Mouse (Mus musculus) intestine, postnatal 0 days (tissue): ENCODE data around the gene Zdhhc25. TPM values are rescaled to one million over a fixed set of nuclear protein-coding genes. Genes with fewer than 3 reads are reported as not detected.

ENCODE experiments used
- ATAC-seq: fragments of 200-750 bp; cut with Nextera tagmentation; 2 replicates; pipeline ENCODE4 v1.8.0; 2017; ENCODE audit warnings: mild to moderate bottlenecking, moderate TSS enrichment, moderate library complexity
- H3K27ac ChIP-seq: fragments of 300-500 bp; sonication (generic); 2 replicates; pipeline ENCODE4 v1.5.1; 2014; ENCODE audit warnings: mild to moderate bottlenecking, low read depth, low read length, moderate library complexity
- H3K27me3 ChIP-seq: fragments of 300-500 bp; sonication (generic); replicated peaks from 2 replicates; pipeline ENCODE4 v1.6.1; 2014; ENCODE audit warnings: low read length, mixed read lengths; ENCODE audit not compliant: control insufficient read depth, insufficient read depth
- H3K36me3 ChIP-seq: fragments of 300-500 bp; sonication (generic); 2 replicates; pipeline ENCODE4 v1.6.1; 2014; ENCODE audit warnings: mild to moderate bottlenecking, moderate library complexity; ENCODE audit not compliant: control insufficient read depth, insufficient read depth
- H3K4me1 ChIP-seq: fragments of 300-500 bp; sonication (generic); replicated peaks from 2 replicates; pipeline ENCODE4 v1.6.1; 2014; ENCODE audit warnings: antibody characterized with exemption, low read length, mixed read lengths; ENCODE audit not compliant: control insufficient read depth, insufficient read depth
- H3K4me2 ChIP-seq: fragments of 300-500 bp; sonication (generic); replicated peaks from 2 replicates; pipeline ENCODE4 v1.6.1; 2014; ENCODE audit warnings: low read depth, mild to moderate bottlenecking, moderate library complexity
- H3K4me3 ChIP-seq: fragments of 300-500 bp; sonication (generic); 2 replicates; pipeline ENCODE4 v1.5.1; 2014; ENCODE audit warnings: low read depth, low read length
- H3K9ac ChIP-seq: fragments of 300-500 bp; sonication (generic); 2 replicates; pipeline ENCODE4 v1.6.1; 2014; ENCODE audit warnings: mild to moderate bottlenecking, low read depth, low read length
- H3K9me3 ChIP-seq: fragments of 300-500 bp; sonication (generic); 2 replicates; pipeline ENCODE4 v1.6.1; 2016; ENCODE audit warnings: mixed run types; ENCODE audit not compliant: control insufficient read depth
- CTCF ChIP-seq: sonication (generic); IDR thresholded peaks from 2 replicates; pipeline ENCODE4 v1.5.1; 2016; ENCODE audit warnings: low read depth, mild to moderate bottlenecking, control low read depth, antibody characterized with exemption, moderate library complexity
- WGBS: fragments of 180-500 bp; shearing (Covaris S2); extraction: QIAGEN DNeasy Blood & Tissue Kit; methylation state at CpG from one replicate; pipeline ENCODE4 v1.1.7; 2014; 5-methylcytosine and 5-hydroxymethylcytosine counted together
- polyA plus RNA-seq: library from polyadenylated mRNA; unstranded; fragments of >200 nt; fragmentation: Nextera tagmentation; extraction: Ambion mirVana; gene quantifications from 2 replicates; pipeline ENCODE4 v1.2.1, GENCODE M21; 2015

Gene Zdhhc25
- polyA plus RNA-seq, 1 experiment from 2014 or later: not detected

DNA sequence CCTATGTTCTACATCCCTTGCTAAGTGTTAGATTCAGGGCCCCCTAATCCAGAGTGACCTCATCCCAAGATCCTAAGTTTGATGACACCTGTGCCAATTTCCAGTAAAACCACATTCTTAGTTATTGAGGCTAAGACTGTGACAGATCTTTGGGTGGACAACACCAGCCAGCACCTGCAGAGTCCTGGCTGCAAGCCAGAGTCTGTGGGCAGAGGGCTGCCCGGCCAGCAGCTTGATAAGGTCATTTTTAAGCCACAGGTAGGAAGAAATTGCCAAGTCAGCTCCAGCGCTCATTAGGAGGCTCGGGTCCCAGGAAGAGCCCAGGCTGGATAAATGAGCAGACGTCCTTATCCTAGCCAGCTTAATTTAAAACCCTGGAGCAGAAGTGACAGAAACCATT lies 34.3 kb upstream of the Zdhhc25 start:
- TF ChIP-seq CTCF: no peak
- WGBS: 73% methylated on average over 4 of the region's 4 CpGs

DNA sequence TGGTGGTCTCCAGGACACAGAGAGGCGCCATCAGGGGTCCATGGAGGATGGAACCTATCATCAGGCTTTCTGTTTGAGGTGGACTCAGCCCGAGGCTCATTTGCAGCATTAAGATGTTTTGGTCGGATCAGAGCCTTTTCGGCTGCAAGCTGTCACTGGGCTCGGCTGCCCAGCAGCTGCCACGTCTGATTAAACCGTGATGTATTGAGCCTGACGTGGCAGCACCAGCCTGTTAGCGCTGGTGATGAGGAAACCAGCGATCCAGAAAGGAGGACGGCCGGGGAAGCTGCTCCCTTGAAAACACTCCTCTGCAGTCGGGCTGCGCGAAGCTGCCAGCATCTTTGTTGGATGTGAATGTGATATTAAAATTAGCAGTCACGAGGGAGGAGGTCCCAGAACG lies 29.4 kb upstream of the Zdhhc25 start:
- 78% methylated on average over 17 of the region's 17 CpGs for WGBS
- TF ChIP-seq CTCF: no peak
- H3K36me3 ChIP-seq: no peaks in the 10 kb centered on the region
- H3K4me3 ChIP-seq: no peak overlapping the region
- H3K27me3 ChIP-seq: no peaks in the 10 kb centered on the region
- H3K9me3 ChIP-seq: no peaks in the 10 kb centered on the region
- no peak overlapping the region for H3K9ac ChIP-seq
- no peak overlapping the region for H3K27ac ChIP-seq
- H3K4me2 ChIP-seq: no peak overlapping the region
- H3K4me1 ChIP-seq: no peaks in the 10 kb centered on the region
- no peak for ATAC-seq

More for the DNA sequence above, 34.3 kb upstream of the Zdhhc25 start:
- H3K27me3 ChIP-seq: no peaks in the 10 kb centered on the region
- H3K4me1 ChIP-seq: no peaks in the 10 kb centered on the region
- no peaks in the 10 kb centered on the region for H3K9me3 ChIP-seq
- no peak overlapping the region for H3K9ac ChIP-seq
- no peaks in the 10 kb centered on the region for H3K36me3 ChIP-seq
- no peak overlapping the region for H3K27ac ChIP-seq
- ATAC-seq: no peak
- no peak overlapping the region for H3K4me2 ChIP-seq
- no peak overlapping the region for H3K4me3 ChIP-seq

DNA sequence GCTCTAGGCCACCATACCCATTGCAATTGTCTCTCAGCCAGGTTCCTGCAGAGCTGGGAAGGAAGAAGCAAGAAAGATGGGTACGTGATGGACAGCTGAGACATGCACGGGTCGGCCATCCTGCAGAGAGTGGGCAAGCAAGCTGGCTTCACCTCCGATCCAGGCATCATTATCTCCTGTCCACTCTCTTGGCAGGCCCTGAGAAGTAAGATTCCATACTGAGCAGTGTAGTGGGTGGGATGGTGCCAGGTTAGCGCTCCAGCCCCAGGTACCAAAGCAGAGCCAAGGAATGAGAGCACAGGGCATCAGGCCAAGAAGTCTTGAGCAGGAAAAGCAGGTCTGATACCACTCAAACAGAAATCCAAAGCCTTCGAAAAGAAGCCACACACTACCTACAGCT lies 20.6 kb upstream of the Zdhhc25 start:
- Histone ChIP-seq H3K27ac (no peak overlapping the region), H3K9me3 (no peaks in the 10 kb centered on the region), H3K36me3 (no peaks in the 10 kb centered on the region), H3K4me1 (no peaks in the 10 kb centered on the region), H3K4me3 (no peak overlapping the region), H3K4me2 (no peak overlapping the region), H3K27me3 (no peaks in the 10 kb centered on the region), H3K9ac (no peak overlapping the region)
- ATAC-seq: no peak
- 84% methylated on average over 6 of the region's 6 CpGs for WGBS
- no peak for TF ChIP-seq CTCF

DNA sequence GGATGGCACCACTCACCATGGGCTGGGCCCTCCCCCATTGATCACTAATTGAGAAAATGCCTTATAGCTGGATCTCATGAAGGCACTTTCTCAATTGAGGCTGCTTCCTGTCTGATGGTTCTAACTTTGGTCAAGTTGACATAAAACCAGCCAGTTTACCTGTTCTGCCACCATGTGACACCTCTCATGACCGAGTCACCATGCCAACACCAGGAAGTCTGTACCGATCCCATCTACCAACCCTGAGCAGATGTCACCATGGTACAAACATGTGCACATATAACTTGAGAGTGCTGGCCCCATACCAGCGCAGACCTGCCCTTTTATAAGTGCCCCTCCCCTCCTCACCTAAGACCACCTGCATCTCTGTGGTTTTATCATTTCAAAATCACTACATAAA lies 2.4 kb downstream of the Zdhhc25 start:
- no peaks in the 10 kb centered on the region for H3K9me3 ChIP-seq
- H3K4me1 ChIP-seq: no peaks in the 10 kb centered on the region
- no peaks in the 10 kb centered on the region for H3K36me3 ChIP-seq
- WGBS: 88% methylated on average over 3 of the region's 3 CpGs
- no peak overlapping the region for H3K9ac ChIP-seq
- no peaks in the 10 kb centered on the region for H3K27me3 ChIP-seq
- H3K4me2 ChIP-seq: no peak overlapping the region
- ATAC-seq: no peak
- H3K27ac ChIP-seq: no peak overlapping the region
- no peak for TF ChIP-seq CTCF
- H3K4me3 ChIP-seq: no peak overlapping the region

DNA sequence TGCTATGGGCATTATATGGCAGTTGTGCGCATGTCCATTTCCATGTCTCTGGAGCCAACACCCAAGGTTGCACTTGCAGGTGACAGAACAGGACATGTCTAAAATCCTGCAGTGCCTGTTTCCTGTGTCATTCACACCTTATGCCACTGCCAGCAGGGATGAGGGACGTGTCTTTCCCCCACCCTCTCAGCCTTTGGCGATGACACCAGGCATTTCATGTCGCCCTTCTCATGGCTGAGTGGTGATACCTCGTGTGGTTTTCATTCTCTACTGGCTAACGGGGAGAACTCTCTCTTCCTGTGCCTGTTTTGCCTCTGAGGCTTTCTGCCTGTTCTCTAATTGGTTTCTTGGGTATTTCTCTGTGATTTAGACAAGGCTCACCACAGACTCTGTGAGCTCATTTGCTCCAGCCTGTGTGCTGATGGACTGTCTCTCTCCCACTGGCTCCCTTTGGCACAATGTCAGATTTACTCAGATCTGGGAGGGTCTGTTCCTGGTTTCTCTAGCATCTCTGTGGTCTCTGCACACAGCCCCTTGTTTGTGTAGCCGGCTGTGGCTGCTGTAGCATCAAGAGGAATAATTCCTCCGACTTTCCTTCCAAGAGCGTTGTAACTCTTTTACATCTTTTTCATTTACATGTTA lies 3.1 kb downstream of the Zdhhc25 start:
- TF ChIP-seq CTCF: no peak
- Histone ChIP-seq H3K4me3 (no peak overlapping the region), H3K4me1 (no peaks in the 10 kb centered on the region), H3K27ac (no peak overlapping the region), H3K36me3 (no peaks in the 10 kb centered on the region), H3K27me3 (no peaks in the 10 kb centered on the region), H3K4me2 (no peak overlapping the region), H3K9me3 (no peaks in the 10 kb centered on the region), H3K9ac (no peak overlapping the region)
- no peak for ATAC-seq
- 75% methylated on average over 9 of the region's 9 CpGs for WGBS

DNA sequence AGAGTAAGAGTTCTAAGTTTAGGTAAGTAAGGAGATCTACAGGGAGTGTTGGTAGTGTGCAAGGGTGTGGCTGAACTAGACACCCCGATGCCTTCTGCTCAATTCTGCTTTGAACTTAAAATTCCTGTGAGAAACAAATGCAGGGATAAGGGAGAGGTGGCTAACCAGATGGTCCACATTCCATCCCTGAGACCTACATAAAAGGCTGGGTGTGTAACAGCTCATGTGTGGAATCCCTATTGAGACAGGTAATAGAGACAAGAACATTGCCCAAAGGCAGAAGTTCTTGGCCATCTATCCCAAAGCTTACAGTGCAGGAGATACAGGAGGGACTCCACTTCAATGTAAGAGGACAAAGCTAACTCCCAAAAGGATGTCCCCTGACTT lies 3.6 kb downstream of the Zdhhc25 start:
- no peak for TF ChIP-seq CTCF
- 66% methylated on average over 1 of the region's 1 CpGs for WGBS
- no peak overlapping the region for H3K4me2 ChIP-seq

More for the DNA sequence above, 3.6 kb downstream of the Zdhhc25 start:
- ATAC-seq: no peak
- no peaks in the 10 kb centered on the region for H3K9me3 ChIP-seq
- no peak overlapping the region for H3K9ac ChIP-seq
- no peak overlapping the region for H3K27ac ChIP-seq
- no peak overlapping the region for H3K4me3 ChIP-seq
- no peaks in the 10 kb centered on the region for H3K27me3 ChIP-seq
- no peaks in the 10 kb centered on the region for H3K4me1 ChIP-seq
- H3K36me3 ChIP-seq: no peaks in the 10 kb centered on the region
